Mouse (Mus musculus): ENCODE results near the gene Olfr651.

DNA sequence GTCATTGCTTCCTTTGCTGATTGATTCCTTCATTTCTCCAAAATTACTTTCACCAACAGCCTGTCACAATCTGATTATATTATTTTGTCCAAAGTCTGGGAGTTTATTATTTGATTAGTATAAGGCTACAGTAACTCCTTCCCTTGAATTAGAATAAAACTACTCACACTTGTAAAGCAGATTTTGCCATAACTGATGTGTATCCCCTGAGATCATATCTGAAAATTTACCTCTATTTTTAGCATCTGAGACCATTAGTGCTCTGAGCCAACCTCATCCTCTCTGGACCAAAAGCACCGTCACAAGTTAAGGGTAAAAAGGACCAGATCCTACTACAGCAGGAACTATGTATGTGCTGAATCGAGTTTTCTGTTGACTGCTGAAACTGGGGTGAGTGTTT lies 27.1 kb downstream of the Olfr651 start, which contains the start of gene Olfr653:
- no peak for TF ChIP-seq CTCF (IDR thresholded peaks at IDR 0.05; ENCODE audit: extremely low read depth, insufficient read length, insufficient replicate concordance, low read depth, low read length)
- no peak for TF ChIP-seq POLR2A (IDR thresholded peaks at IDR 0.05; ENCODE audit: low read depth, low read length)
